Mouse (Mus musculus) liver, adult (tissue): Measurements from ENCODE around the gene Rgs4.

ENCODE experiments used
- GATA4 ChIP-seq: IDR thresholded peaks from 2 replicates; pipeline ENCODE4 v1.6.1; 2014; ENCODE audit warnings: mild to moderate bottlenecking, low read length; ENCODE audit not compliant: insufficient replicate concordance

Rgs4 gene

DNA sequence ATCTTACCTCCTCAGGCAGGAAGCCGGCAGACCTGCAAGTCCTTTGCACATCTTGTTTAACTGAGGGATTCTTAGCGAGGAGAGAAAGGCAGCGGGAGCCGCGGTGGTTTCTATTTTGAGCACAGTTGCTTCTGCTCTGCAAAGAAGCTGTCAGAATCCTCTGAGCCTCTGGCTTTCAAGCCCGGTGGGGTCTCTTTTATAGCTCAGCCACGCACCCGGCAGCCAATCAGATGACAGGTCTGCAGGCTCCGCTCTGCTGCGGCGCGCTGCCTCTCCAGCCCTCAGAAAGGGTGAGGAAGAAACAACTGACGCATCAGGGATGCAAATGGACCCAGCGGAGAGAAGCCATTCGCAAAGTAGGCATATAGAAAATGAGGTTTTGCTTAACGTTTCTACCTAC, at the start of gene Rgs4:
Gene Rgs4, minus strand, starts transcription at position 170 of the 400 bp plus-strand sequence.
- TF ChIP-seq GATA4, result no peak

DNA sequence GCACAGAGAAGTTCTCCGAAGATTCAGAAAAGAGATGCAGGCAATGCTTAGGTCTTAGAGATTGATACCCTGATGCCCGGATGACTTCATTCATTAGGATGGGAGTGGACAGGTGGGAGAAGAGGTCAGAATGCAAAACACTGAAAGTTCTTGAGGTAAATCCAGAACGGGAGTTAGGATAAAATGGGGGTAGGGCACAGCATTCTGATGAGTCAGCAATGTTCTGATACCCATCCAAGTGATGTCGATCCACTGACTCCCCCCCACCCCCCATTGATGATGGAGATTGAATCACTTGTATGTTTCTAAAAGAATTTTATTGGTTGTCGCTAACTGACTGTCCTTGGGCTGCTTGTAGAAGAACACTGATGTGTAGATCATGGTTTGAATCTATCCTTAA, 45.0 kb upstream of the Rgs4 start:
- no peak for TF ChIP-seq GATA4

DNA sequence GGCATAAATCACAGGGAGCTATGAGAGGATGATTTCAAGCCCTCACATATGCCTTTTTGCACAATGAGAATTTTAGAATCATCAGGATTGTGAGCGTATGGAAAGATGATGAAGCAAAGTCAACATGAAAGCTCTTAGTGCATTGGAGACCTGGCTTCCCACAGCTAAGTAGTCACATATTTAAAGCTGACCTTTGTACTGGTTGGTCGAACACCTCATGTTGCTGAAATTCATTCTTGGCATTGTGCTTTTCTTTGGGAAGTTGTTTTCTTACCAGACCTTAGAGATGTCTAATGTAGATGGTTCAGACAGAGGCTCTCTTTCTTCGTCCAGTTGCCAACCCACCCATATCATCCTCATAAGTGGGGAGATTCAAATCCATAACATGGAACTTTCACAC, 38.5 kb upstream of the Rgs4 start:
- no peak for TF ChIP-seq GATA4

DNA sequence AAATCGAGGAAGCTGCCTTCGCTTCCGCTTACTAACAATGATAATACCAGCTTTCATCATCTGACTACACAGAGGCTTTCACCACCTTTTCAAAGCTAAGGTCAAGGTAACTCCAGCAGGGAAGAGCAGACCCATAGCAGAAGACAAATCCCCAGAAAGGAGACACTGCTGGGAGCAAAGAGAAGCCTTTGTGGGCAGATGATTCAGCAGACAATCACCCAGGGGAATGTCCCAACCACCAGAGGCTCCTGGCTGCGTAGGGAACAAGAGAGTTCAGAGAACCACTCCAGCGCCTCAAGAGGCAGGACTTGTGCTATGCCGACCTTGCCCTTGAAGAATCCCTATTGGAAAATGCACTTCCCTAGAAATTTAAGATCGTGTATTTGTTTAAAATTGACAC, 29.1 kb upstream of the Rgs4 start:
- TF ChIP-seq GATA4, result no peak

DNA sequence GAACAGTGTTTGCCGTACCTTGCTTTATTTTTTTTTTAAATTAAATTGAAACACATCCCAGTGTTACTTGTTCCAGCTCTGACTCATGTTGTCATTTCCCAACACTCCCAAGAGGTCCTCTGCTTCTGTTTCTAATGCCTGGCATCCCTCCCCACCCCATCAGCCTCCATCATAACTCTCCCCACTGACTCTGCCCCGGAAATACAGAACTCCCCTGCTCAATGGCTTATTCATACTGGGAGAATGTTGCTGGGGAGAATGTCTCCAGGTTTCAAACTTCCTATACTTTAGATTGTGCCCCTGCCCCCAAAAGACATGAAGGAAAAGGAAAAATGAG, 17.1 kb upstream of the Rgs4 start:
- TF ChIP-seq GATA4, result no peak

DNA sequence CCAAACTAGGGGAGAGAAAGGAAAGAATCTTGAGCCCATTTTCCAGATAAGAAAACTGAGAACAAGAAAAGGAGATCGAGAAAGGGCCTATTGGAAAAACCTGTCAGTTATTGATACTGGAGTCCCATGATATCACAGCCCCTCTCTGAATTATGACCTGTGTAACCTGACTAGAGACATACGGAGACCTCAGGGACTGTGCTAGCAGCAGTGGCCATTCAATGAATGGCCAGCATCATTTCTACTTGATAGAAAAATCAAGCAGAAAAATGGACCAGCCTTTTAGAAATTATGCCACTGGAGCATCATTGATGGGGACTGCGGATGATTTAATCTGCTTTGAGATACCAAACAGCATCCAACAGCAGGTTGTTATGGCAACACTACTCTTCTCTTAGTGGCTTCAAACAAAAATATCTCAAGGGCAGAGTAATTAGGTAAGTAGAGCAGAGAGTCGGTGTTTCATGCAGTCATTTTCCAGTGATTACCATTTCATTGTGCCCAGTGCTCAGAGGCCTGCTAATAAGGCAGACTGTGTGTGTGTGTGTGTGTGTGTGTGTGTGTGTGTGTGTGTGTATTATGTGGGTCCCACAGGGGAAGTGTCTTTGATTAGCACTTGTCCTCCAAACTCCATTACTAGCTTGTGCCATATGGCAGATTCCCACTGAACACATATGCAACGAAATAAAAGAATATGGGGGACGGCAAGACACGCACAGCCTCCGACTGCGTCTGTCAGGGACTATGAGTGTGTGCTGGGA, 16.6 kb upstream of the Rgs4 start:
- no peak for TF ChIP-seq GATA4

DNA sequence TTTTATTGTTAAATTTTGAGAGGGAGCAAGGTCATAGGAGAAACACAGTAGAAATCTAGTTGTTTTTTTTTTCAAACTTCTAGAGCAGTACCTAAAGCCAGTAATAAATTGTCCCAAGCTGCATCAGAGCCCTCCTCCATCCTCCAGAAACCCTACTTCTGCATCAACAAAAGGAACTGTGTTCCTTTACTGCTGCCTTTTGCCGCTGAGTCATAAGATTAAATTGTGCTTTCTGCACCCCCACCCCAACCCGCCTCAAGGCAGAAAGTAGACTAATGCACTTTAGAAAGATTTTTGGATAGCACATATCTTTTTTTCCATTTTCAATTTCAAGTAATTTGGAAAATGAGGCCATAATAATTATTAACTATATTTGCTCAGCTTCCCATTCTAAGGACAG, 15.1 kb upstream of the Rgs4 start:
- no peak for TF ChIP-seq GATA4

DNA sequence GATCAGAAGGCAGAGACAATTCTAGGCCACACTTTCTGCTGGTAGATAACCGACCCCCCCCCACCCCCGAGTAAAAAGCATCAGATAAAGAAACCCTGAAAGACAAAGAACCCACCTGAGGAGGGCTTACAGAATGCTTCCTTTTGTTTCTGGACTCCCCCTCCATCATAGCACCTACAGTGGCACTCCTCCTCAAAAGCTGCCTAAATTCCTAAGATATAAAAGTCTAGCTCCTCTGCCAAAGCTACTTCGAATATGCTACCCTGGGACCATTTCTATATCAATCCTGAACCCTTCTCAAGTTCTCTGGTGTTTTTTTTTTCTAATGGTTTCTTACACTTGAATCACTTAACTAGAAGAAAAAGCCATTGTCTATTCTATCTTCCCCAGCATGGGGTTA, 9.1 kb upstream of the Rgs4 start:
- TF ChIP-seq GATA4, result no peak

DNA sequence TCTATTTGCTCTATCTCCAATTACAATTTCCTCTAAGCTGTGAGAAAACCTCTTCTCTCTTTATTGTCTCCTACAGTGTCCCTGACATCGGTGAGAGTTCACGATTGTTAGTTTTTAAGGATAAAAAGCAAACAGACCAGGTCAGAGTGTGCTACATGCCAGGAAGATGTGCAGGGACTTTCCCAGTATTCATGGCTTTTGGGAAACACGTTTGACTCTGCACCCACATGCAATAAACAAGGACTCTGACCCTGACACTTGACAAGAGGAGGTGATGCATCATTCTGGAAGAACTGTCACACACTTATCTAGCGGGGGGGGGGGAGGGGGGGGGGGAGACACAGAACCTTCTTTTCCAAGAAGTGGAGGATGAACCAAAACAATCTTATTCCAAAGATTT, 5.0 kb upstream of the Rgs4 start:
- no peak for TF ChIP-seq GATA4

DNA sequence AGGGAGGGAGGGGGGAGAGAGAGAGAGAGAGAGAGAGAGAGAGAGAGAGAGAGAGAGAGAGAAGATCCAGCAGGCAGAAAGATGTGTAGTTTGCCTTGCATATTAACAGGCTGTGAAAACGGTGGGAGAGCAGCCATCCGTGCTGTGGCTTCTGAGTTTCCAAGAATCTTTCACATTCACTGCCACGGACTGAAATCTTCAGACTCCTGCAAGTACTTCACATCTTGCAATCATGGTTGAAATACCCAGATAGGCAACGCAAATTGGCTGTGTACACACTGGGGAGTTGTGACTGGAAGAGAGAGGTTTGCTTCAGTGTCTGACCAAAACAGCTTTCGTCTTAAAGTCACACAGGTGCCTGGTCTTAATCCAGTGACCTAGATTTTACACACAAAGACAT, 997 bp upstream of the Rgs4 start:
- TF ChIP-seq GATA4, result no peak

DNA sequence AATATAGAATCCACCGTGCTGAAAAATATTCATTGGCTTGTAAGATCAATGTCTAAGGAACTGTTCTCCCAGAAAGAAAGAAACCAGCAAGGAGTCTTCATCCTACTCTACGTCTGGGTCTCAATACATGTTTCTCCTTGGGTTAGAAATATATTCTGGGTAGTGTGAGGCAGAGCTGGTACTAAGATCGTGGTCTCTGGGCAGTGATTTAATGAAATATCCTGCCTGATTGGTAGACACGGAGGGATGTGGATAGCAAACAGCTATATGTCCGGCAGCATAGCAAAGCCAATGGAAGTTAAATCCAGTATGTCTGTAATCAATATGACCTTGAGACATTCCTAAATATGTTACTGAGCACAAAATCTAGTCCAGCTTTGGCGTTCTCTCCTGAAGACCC, 460 bp upstream of the Rgs4 start:
- TF ChIP-seq GATA4, result no peak

DNA sequence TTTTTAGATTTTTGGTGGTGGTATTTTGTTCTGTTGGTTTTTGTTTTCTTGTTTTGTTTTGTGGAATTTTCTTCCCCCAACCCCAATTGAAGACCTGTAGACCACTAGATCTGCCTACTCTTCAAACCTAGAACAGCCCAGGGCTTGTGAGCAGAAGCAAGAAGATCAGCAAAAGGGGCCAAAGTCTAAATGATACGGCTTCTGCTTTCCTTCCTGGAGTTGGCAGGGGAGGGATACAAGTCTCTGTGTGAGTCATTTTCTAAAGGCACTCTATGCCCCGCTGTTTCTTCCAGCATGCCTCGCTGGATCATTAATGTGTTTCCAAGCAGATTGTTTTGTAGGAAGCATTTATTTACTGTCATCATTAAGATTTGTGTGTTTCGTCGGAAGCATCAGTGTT, 6.3 kb downstream of the Rgs4 start:
- no peak for TF ChIP-seq GATA4

DNA sequence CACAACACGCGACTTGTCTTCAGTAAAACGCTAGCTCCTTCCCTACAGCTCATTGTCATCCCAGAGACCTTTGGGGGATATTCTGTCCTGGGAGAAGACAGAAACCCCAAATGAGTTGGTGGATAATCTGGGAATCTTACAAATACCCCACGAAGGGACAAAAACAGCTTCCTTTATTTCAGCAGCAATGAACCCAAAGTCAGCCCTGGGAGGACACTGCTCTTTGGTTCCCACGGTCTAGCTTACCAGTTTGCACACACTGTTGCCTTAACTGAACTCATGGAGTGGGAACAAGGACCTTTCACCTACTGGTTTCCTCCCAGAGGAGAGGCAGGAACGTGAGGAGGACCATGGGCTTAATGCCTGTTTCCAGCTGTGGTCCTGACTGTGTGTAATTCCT, 10.2 kb downstream of the Rgs4 start:
- TF ChIP-seq GATA4, result no peak

DNA sequence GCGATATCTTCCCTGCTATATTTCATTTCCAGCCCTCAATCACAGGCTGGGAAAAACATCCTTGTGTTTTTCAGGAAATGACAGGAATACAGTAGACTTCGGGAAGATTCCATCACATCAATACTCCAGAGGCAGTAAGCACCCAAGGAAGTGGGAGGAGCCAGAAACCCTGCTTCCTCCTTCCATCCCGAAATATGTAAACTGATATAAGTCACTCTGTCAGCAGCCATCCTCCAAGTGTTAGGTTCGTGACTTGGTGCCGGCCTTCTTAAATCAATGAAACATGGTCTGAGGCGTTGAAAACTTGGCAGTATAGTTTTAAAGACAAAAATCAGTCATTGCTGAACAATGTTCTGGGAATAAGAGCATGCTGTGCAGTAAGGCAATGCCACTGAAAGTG, 11.3 kb downstream of the Rgs4 start:
- TF ChIP-seq GATA4, result no peak

DNA sequence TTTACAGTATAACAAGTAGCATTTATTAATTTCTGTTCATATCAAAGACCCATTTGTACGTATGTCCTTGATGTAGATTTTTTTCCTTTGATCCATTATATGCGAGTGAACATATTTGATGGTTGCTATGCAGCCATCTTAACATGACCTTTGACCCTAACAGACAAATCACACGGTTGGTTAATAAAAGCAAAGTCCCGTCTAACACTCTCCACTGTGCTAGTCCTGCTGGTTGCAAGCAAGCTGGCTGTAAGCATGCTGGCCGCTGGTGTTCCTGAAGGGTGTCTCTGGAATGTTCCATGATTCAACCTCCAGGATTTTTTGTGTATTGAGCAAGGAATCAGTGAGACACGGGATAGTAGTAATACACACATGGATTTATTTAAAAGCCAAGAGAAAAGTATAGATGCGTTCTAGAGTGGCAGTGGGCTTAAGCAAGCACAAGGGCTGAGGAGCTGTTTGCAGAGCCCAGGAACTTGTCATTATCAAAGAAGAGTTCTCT, 16.8 kb downstream of the Rgs4 start:
- TF ChIP-seq GATA4, result no peak

DNA sequence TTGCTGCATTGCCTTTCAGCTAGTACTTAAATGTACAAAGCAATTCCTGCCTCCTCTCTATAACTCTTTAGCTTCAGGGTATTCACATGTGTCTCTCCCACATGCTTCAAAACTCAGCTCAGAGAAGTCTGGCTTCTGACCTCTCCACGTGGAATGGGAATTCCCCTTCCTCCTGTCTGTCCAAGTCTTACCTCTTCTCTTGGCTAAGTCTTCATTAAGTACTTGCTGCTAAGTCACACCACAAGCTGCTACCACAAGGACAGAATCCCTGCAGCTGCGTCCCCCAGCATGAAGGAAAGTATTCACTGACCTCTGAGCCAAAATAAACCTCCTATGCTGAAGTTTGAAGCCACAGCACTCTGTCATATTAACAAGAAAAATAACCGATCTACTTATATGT, 21.1 kb downstream of the Rgs4 start:
- TF ChIP-seq GATA4, result no peak

DNA sequence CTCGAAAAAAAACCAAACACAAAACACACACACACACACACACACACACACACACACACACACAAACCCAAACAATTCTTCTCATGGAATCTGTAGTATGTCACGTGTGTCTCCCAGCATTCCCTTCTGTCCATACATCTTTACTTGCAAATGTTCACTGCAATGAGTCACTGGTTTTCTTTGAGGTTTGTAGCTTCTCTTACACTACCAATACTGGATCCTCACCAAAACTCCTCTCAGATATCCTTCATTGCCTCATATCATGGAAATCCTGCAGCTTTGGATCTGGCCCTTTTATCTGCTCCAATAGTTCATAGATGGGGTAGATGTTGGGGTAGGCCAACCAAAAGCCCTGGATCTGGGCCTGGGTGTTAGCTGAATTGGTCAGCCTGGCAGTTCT, 25.6 kb downstream of the Rgs4 start:
- no peak for TF ChIP-seq GATA4
